Mouse (Mus musculus) regulatory T cell (primary cell): ENCODE measurements at regions not wholly inside any gene's neighbourhood (a gene's known extent, or its start where the extent isn't known, plus 50 kb on each side); places are given as distances from the start of the nearest gene placed in this dataset.

Source experiments
- in situ Hi-C: fragments of 300-600 bp; cut with MboI, MseI; formaldehyde crosslinking; loops from one replicate; pipeline ENCODE4 v1.15.1; 2025; ENCODE audit warnings: high pct_unique_total_duplicates

DNA sequence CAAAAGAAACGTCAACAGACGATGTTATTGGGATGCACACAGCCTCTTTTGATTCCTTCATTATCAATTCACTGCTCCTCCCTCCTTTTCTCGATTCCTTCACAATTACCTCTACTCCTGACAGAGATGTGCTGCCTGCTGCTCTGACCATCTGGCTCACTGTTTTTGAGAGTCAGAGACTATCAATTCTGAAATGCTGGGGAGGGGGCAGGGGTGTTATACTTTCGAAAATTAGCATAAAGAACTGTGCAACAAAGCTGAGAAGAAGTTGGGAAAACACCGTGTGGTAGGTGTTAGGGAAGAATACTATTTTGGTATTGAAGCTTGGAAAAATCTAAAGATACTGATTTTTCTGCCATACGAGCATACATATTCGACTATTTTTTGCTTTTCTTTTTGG lies 96.4 kb downstream of the Nedd1 start:
- in situ Hi-C loops, result no loop called here

DNA sequence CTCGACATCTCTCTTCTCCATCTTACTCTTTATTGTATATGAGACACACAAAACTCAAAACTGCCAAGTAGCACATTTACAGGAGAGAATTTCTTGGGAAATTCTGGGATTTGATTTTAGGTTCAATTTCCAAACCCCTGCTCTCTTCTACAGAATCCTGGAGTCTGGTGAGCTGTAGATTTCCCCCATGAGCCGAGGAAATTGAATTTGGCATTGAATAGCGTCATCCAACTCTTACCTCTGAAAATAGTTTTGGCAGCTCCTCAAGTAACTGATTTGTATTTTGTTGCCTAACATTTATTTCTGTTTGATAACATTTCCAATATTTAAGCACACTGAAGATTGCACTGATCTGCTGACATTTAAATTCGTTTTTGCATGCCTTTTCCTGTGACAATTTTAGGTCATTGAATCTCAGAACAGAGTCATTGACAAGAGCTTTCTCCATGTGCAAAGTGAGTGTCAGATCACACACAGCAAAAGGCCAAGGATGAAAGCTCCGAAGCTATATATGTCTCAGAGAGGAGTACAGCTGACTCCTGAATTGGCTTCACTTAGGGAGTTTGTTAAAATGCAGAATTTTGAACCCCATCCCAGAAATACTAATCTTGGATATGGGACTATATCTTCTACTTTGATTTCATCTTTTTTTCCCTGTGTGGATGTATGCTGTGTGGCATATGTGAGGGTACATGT lies 106.4 kb downstream of the Nedd1 start:
- in situ Hi-C loops, result no loop called here

DNA sequence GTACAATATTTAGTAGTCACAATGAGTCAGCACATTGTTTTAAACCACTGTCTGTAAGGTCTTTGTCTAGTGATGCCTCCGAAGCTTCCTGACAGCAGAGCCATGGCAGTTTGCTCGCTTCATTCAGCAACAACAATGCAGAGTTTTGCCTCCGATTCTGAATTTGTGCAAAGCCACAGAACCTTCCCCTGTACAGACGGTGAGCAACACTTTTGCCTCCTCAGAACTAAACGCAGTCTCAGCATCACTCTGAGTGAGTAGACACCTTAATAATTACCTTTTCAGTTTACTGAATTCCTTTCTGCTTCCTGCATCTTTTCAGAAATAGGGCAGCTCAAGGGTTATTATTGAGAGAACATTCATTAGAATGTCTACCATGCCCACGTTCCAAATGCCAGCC lies 107.9 kb downstream of the Nedd1 start:
- in situ Hi-C loops, result no loop called here

DNA sequence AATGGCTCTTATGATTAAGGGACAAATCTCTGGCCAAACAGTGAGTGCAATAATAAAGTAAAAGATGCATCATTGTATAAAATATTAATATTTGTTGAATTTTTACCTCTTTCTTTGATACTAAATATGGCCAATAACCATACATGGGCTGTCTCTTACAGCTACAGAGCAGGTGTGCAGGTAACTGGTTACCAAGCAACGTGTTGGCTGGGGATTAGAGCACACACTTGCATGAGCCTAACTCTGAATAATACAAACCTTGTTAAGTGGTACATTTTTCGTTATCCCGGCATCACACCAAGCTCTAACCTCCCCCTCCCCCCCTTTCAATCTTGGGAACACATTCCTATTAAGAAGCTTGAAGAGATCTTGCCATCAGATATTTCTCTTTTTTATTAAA lies 111.2 kb downstream of the Nedd1 start:
- in situ Hi-C loops, result no loop called here

- in situ Hi-C loops, result no loop called here
Observed at GRCm38 (mm10) chr10:92606761-92607160, 115.5 kb downstream of the Nedd1 start.

- in situ Hi-C loops, result no loop called here
Observed at GRCm38 (mm10) chr10:92605646-92606045, 116.6 kb downstream of the Nedd1 start.

DNA sequence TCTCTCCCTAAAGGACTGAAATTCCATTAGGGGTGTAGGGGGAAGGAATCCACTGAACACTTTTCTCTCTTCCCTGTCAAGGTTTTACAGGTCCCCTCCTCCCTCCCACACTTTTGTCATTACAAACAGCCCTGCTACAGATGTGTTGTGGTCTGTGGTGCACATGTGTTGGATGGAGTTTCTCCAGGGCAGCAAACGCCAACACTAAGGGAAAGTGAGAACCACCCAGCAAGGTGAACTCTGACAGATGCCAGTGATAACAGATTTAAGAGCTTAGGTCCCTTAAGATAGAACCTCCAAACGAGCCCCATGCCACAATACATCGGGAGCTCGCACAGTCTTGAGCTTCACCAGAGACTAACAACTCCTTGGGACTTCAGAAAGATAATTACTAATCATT lies 122.1 kb downstream of the Nedd1 start:
- in situ Hi-C loops, result no loop called here

- in situ Hi-C loops, result no loop called here
Observed at GRCm38 (mm10) chr10:92595496-92596355, 126.5 kb downstream of the Nedd1 start.

DNA sequence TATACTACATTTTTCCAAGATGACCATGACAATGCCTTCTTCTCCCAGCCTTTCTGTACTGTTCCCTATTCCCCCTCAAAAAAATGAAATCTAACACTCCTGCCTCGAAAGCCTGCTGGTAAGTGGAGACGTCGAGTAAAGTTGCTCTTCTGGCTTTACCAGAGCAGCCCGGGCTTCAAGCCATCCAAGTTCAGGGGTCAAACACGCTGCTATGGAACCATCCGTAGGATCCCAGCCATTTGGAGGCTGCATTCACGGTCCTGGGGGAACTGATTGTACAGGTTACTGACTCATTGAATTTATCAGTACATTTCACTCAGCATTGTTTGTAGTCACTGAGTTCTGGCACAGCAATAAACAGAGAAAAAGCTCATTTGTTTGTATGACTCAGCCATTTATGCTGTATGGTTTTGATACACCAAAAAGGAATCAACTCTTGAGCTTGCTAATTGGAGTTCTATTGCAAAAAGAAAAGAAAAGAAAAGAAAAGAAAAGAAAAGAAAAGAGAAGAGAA lies 128.2 kb downstream of the Nedd1 start:
- in situ Hi-C loops, result no loop called here

DNA sequence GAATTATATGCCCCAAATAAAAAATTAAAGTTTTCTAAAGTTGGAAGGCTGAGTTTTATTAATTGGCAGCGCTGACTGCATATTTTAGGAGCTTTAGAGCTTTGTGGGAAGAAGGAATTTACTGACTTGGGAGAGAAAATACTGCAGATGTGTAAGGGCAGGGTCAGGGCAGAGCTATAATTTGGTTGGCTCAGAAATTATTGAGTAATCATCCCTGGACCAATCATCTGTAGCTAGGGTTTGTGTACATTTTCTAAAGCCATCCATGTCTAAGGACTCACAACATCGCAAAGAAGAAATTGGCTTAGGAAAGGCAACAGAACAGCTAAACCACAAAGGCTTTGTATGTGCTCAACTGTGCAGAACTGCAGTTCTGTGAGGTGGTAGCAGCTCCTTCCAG lies 143.3 kb downstream of the Nedd1 start:
- in situ Hi-C loops, result no loop called here

DNA sequence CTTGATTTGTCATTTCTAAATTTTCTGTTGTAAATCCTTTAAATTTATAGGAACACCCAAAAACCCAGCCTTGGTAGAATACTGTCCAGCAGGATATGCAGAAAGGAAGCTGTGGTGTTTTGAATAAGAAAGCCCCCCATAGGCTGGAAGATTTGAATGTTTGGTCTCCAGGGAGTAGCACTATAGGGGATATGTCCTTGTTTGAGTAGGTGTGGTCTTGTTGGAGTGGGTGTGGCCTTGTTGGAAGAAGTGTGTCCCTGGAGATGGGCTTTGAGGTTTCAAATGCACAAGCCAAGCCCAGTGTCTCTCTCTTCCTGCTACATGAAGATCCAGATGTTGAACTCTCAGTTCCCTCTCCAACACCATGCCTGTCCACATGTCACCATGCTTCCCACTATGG lies 151.7 kb downstream of the Nedd1 start:
- in situ Hi-C loops, result loop anchor here (5.0 kb wide), 1 partner anchor 73 kb away; no protein-coding TSS in a partner anchor

DNA sequence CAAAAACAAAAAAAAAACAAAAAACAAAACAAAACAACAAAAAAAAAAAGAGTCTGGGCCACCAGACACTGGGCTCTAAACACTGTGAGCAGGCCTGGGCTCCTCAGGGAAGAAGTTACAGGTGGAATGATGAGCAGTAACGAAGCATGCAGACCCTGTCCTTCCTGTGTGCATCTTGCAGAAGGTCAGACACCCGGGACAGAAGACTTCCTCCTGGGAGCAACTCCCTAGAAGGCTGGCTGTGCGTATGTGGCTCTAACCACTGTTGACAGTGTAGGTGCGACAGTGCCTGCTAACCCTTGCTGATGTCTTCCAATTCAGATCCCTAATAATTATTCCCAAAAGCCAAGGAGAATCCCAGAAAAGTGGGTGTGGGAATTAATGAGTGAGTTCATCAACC lies 164.8 kb downstream of the Nedd1 start:
- in situ Hi-C loops, result no loop called here

DNA sequence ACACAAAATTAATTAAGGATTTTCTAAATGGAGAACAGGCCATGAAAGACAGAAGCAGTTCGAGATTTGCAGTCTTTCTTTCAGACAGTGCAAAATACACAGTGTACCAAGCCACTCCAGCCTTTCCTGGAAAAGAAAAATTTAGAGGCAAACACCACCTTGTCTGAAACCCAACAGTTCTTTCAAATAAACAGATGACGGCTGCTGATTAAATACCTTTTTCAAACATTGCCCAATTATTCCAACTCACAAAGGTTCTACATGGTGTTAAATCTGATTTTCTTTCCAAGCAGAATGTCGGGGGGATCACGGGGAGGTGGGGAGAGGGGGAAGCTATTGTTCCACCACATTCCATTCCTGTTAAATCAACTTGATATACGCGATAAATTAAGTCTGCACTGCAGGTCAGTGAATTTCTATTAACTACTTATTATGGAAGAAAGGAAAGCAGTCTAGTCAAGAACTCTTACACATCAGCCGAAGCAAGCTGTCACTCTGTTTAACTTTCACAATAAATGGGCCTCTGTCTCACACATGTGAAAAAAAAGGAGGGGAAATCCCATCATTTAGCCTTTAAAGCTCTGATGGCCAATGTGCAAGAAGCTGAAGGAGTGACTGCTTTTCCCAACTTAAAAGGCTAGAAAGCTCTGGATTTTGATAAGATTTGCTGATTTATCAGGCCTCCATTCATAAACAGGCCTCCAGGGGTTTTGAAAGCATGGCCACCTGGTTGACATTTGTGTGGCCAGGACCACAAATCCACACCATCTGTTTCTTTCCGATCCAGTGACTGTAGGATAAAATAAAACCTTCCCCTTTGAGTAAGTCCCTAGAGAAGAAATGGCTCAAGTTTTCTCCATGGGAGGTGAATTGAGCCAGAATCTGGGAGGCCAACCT lies 165.4 kb downstream of the Nedd1 start:
- in situ Hi-C loops, result no loop called here

GRCm38 (mm10) chr10:92555727-92556525 lies 166.3 kb downstream of the Nedd1 start:
- in situ Hi-C loops, result no loop called here

DNA sequence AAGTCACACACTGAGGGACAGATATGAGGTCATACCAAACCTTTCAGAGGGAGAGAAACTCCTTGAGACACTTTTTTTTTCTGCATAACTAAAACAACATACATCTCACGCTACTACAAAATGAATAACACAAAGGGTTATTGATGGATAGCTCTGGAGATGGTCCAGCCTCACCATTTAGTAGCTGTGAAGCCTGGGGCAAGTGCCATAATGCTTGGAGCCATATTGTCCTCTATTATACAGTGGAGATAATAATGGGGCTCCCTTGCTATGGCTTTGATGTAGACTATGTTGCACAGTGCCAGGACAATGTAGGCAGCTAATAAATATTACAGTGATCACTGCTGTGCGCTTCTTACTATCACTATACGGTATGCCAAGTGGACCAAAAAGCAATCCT lies 168.3 kb downstream of the Nedd1 start:
- in situ Hi-C loops, result no loop called here

DNA sequence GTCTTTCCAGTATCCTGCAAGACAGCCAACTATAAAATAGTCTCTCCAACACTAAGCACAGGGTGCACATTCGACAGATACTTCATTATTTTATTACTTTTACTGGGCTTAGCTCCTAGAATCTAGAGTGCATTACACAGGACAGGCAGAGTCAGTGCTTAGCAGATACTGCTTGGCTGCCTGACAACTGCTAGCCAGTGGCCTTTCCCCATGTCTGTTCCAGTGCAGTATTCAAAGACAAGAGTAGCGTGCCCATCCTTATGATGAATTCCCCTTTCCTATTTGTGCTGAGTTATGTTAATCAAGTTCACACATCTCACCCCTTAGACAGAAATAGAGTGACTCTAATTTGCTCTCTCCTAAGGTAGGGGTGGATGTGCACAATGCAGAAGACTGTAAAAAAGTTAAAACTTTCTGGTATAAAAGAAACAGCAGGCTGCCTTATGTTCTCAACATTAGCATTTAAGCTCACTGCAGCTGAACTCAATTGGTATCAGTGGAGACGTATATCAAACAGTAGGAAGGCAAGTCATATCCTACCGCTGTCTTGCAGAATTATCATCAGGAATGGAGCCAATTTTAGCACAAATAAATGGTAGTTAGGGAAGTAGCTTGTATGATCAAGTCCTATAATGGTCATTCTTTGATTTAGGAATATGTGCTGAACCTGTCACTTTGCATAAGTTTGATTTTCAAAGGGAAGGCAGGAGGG lies 173.2 kb downstream of the Nedd1 start:
- in situ Hi-C loops, result no loop called here

DNA sequence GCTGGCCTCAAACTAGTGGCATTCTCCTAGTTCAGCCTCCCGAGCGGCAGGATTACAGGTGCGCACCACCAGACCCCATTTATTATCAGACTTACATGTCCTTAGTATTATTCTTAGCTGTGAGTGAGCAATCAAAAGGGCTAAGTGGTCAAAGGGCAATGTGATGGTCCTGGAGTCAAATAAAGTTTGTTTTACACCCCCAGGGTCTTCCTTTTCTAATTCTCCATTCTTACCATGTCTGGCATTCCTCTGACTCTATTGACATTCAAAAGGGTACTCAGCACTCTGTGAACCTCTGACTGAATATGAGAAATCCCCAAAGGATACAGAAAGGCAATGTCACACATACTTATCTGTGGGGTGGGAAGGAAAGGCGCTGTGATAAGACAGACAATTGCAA lies 183.8 kb downstream of the Nedd1 start:
- in situ Hi-C loops, result no loop called here

DNA sequence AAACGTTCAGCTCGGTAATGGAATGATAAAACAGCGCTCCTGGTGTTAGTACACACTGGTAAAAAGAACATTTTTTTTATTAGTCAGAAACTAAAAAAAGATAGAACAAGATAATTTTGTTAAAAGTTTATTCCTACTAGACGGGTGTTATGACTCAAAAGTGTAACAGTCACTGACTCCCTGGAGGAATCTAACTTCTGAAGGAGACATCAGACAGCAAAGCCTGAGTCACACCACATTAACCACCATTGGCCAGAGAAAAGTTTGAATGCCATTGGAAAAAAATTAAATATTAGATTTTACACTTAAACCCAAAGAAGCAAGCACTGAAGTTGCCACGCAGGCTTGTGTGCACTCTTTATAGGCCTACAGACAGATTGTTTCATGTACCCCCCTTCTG lies 205.3 kb downstream of the Nedd1 start:
- in situ Hi-C loops, result no loop called here

DNA sequence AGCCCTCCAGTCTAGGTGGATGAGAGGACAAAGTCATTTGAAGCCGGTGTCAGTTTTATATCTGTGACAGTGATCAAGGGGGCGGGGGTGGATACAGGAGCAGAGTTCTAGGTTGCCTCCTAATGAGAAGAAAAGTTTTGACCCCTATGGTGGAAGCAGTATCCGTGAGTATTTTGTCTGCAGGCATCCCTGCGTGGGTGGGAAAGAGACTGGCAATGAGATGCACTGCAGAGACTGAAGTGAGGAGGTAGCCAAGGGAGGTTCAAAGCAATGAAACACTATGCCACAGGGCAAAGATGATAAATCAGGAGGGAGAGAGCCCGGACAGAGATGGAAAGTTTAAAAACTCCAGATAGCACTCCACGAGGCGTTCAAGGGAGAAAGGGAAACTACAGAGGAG lies 210.5 kb downstream of the Nedd1 start:
- in situ Hi-C loops, result no loop called here

DNA sequence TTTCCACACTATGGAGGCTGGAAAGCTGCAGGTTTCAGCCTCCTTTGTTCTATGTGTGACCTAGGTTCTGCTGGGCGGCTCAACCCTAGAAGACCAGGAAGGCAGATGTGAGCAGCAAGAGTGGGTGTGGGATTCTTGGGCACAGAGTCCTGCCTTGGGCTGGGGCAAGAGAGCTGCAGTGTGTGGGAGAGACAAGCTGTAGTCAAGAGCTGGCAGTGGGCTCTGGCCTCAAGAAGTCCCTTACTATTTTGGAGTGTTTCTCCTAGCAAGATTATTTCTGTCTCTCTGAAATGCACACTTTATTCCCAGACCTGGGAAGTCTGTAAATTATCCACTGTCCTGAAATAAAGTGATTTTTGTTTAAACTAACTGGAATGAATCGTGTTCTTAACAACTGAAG lies 211.5 kb downstream of the Nedd1 start:
- in situ Hi-C loops, result no loop called here
